Mouse (Mus musculus) naive thymus-derived CD4-positive, alpha-beta T cell, adult 5 months (primary cell): Measurements from ENCODE around the gene Dr1. TPM values are rescaled to one million over a fixed set of nuclear protein-coding genes. Genes with fewer than 3 reads are reported as not detected.

Source experiments
- polyA plus RNA-seq: library from polyadenylated mRNA; unstranded; fragments of 100-300 nt; shearing (Covaris generic); gene quantifications from one replicate; pipeline ENCODE4 v1.2.1, GENCODE M21; 2017

Dr1 gene
- polyA plus RNA-seq = 39.6 TPM

DNA sequence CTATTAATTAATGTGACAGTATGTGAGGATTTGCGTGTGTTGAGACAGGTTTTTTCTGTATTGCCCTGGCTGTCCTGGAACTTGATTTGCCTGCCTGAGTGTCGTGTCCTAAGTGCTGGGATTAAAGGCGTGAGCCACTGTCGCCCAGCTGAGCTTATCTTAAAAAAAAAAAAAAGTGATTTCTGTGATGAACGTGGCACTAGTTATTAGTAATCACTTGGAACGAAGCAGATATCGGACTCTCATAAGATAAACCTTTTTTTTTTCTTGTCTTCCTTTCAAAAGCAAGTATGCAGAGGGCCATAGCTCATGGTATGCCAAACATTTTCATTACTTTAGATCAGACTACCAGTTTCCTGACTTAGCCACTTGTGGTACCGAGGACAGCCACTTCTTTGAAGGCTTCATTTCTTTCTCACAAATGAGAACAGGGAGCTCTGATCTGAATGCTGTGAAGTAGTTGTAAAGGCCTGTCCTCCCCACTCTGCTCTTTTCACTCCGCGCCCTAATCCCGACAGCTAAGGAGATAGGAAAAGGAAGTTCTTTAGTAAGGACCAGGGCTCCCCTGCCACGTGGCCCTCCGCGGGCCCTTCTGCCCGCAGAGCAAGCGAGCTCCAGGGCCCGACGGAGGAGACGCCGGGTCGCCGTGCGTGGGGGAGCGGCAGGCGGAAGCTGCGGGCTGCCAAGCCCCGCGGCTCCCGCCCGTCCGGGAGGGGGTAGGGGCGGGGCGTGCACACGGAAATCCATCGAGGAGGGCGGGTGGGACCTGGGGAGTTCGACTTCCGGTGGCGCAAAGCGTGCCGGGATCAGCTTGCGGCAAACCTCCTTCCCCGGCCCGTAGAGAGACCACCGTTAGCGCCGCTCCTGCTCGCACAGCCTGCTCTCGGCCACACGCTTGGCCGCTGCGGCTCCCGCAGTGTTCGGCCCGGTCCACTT is at the start of gene Dr1:
Gene Dr1, plus strand, starts transcription at position 771 of the 936 bp plus-strand sequence.

GRCm38 (mm10) chr5:108312224-108313064 is 43.7 kb downstream of the Dr1 start, which contains the start of gene Pigg:
Pigg (plus strand) TSS chr5:108312609.

Other genes with a start within 250 kb of the Dr1 start
- gene Mtf2, start 203.2 kb upstream of the Dr1 start, polyA plus RNA-seq = 93.1 TPM
- gene Tmed5, start 136.3 kb upstream of the Dr1 start, polyA plus RNA-seq = 76.2 TPM
- gene Ccdc18, start 136.0 kb upstream of the Dr1 start, polyA plus RNA-seq = 0.68 TPM
- gene Pigg, start 43.7 kb downstream of the Dr1 start, polyA plus RNA-seq = 2.3 TPM
- not detected for gene Gm42517, start 99.0 kb downstream of the Dr1 start, polyA plus RNA-seq
- 0.57 TPM for gene Pde6b, start 119.5 kb downstream of the Dr1 start, polyA plus RNA-seq
- 89.3 TPM for gene Atp5k, start 165.6 kb downstream of the Dr1 start, polyA plus RNA-seq
- not detected for gene Mfsd7a, start 180.0 kb downstream of the Dr1 start, polyA plus RNA-seq
- gene Pcgf3, start 192.3 kb downstream of the Dr1 start, polyA plus RNA-seq = 13.3 TPM